Mouse (Mus musculus): ENCODE measurements around the gene Hoxd10. TPM values are rescaled to one million over a fixed set of nuclear protein-coding genes. Genes with fewer than 3 reads are reported as not detected.

Hoxd10 gene
- not detected for polyA plus RNA-seq (2017; shearing (Covaris generic))

DNA sequence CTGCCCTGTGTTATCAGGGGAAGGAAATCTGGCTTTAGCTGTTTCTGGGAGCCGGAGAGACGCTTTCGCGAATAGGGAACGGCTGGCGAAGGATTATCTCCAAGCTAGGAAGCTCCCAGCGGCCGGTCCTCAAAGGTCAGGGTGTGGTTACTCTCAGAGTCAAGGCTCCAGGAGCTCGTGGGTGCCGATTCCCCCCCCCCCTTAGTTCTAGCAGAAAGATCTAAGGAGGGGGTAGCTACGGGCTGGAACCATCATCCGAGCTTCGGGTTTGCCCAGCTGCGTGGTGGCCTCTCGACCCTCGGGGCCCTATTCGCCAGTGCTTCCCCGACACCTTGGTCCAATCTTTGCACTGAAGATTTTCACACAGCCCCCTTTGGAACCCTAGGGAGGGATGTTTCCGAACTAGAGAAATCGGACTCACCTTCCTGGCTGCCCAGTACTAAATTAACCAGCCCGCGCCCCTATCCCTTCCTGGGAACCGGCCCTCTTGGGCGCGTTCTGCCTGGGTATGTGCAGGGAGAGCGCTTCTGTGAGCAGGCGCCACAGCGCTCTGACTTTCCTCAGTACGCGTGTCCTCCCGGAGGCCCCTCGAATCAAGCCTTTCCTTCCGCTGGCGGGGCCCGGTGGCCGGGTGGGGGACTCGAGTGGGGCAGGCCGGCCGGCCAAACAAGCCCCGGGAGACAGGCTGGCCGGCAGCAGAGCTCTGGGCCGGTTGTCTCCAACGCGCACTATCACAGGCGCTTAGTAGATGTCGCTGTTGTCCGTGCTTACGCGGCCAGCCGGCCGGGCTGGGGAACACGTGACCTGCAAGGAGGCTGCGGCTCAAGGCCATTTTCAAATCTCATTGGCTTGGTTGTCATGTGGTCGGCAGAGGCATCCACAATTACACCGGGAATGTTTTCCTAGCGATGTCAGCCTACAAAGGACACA is at the start of gene Hoxd10:
Hoxd10 (plus strand) TSS at position 903 of the 930 bp plus-strand sequence.

DNA sequence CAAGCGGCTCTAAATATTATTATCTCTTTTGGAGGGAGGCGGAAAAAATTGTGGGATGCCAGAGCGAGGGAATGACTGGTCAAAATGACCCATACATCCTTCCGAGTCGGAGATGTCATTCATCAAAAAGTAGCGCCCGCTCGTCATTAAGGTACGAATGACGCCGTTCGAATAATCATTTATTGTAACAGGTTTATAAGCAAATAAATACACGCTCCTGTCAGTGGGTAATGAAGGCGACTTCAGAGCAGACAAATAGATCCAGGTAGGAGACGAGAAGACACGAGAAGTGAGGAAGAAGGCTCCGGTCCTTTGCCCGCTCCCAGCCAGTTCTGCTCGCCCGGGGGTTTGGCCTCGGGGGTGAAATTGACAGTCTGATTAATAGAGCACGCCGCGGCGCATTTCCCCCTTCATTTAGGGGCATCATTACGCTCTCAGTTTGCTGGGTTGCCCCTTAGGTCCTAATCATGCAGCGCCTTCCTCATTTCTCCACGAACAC is 32.2 kb upstream of the Hoxd10 start, which contains the start of gene Evx2:
Evx2 (minus strand) TSS at position 51 of the 499 bp plus-strand sequence.

GRCm38 (mm10) chr2:74667842-74668357 is 23.8 kb upstream of the Hoxd10 start, which contains the start of gene Hoxd13:
Gene Hoxd13, plus strand, starts transcription at chr2:74668310.

DNA sequence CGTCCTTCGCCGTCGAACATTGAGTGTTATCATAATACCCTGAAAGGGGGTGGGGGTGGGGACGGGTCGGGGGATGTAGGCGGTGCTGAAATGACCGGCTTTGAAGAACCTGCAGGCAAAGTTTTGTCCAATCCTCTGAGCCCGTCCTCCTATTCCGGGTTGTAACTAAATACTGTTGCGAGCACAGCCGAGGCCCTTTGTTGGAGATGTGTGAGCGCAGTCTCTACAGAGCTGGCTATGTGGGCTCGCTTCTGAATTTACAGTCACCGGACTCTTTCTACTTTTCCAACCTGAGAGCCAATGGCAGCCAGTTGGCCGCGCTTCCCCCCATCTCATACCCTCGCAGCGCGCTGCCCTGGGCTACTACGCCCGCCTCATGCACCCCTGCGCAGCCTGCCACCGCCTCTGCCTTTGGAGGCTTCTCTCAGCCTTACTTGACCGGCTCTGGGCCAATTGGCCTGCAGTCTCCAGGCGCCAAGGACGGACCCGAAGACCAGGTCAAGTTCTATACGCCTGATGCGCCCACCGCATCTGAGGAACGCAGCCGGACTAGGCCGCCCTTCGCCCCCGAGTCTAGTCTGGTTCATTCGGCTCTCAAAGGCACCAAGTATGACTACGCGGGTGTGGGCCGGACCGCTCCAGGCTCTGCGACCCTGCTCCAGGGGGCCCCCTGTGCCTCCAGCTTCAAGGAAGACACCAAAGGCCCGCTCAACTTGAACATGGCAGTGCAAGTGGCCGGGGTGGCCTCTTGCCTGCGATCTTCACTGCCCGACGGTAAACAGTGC is 16.7 kb upstream of the Hoxd10 start, which contains the start of gene Hoxd12:
Hoxd12 (plus strand) TSS at position 133 of the 785 bp plus-strand sequence.

GRCm38 (mm10) chr2:74678891-74679595 is 12.7 kb upstream of the Hoxd10 start, which contains the start of gene Hoxd11:
Gene Hoxd11, plus strand, starts transcription at chr2:74679557.

DNA sequence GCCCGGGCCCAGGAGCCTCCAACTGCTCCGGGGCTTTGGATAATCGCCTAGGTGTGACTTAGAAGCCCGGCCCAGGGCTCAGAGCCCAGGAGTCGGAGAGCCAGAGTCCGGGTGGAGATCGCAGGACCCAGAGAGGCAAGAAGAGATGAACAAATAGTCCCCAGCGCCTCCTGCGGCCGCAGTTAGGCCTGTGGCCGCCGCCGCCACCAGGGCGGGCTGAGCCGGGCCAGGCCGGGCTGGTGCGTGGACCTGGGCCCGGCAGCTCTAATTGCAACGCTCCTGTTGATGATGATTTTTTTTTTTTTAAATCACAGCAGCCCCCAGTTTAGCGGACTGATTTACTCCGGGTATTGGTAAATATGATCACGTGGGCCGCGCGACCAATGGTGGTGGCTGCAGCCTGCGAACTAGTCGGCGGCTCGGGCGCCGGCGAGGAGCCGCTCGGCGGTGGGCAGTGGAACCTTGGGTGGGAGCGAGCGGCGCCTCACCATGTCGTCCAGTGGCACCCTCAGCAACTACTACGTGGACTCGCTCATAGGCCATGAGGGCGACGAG is 5.9 kb downstream of the Hoxd10 start, which contains the start of gene Hoxd9:
Hoxd9 (plus strand) TSS at position 161 of the 555 bp plus-strand sequence.

DNA sequence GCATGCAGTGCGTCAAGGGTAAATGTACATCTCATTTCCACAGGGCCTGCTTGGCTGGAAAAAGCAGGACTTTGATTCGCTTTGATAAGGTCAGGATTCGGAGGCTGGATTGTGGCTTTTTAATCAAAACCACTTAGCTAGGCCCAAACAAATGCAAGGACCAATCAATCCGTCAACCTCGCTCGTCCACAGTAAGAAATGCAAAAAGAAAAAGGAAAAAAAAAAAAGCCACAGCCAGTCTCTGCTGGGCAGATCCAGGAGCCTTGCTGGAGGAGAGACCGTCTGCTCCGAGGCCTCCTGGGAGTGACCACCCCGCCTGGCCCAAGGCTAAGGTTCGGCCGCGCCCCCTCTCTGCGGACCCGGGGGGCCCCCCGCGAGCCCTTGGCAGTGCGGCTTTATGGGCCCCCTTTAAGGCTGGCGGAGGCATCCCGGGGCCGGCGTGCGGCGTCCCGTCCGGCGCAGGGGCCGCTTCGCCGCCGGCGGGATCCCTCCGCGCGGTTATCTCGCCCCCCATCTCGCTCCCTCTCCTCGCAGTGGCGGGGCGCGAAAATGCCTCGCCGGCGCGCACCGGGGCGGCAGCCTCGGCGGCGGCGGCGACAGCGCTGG is 12.8 kb downstream of the Hoxd10 start, which contains the start of gene Hoxd8:
Hoxd8 (plus strand) TSS at position 223 of the 606 bp plus-strand sequence.

GRCm38 (mm10) chr2:74711721-74712621 is 20.2 kb downstream of the Hoxd10 start, which contains the start of the genes Hoxd3 and Hoxd4:
Gene Hoxd3, plus strand, starts transcription at chr2:74711927.
Gene Hoxd4, plus strand, starts transcription at chr2:74711929.

DNA sequence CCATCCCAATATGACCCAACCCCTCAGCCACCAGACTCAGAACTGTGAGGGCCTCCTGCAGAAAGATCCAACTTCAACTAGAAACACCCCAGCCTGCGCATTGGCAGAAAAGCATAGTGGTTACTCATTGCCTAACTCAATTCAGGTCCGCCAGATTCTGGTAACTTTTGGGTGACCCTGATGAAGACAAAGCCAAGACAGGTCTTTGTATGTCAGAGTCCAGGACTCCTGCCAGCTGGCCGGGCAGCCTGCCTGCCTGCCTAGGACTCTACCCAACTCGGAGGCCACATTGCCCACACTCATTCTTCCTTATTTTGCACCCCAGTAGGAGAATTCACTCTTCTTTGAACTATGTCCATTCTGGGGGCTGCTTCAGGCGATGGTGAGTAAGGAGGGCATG is 34.8 kb downstream of the Hoxd10 start, which contains the start of gene Gm28230:
Gm28230 (plus strand) TSS at position 178 of the 400 bp plus-strand sequence.

Other genes starting within 250 kb of the Hoxd10 start
- gene Lnpk, start 112.5 kb upstream of the Hoxd10 start, polyA plus RNA-seq (2017; shearing (Covaris generic)): 10 to 100 TPM; 14.4 to 22.5 TPM
- gene Evx2, start 32.4 kb upstream of the Hoxd10 start, polyA plus RNA-seq (2017; shearing (Covaris generic)): under 1 TPM in 1 of 2 experiments, not detected in 1; 0.20 TPM
- not detected for gene Hoxd13, start 23.6 kb upstream of the Hoxd10 start, polyA plus RNA-seq (2017; shearing (Covaris generic))
- gene Hoxd12, start 16.9 kb upstream of the Hoxd10 start, polyA plus RNA-seq (2017; shearing (Covaris generic)): not detected
- gene Hoxd11, start 12.4 kb upstream of the Hoxd10 start, polyA plus RNA-seq (2017; shearing (Covaris generic)): under 1 TPM in 1 of 2 experiments, not detected in 1; 0.09 TPM
- gene Hoxd9, start 5.8 kb downstream of the Hoxd10 start, polyA plus RNA-seq (2017; shearing (Covaris generic)): not detected
- under 1 TPM in 1 of 2 experiments, not detected in 1; 0.28 TPM for gene Hoxd8, start 12.7 kb downstream of the Hoxd10 start, polyA plus RNA-seq (2017; shearing (Covaris generic))
- not detected for gene Hoxd3, start 20.0 kb downstream of the Hoxd10 start, polyA plus RNA-seq (2017; shearing (Covaris generic))
- gene Hoxd4, start 20.0 kb downstream of the Hoxd10 start, polyA plus RNA-seq (2017; shearing (Covaris generic)): not detected
- gene Gm28230, start 34.8 kb downstream of the Hoxd10 start, polyA plus RNA-seq (2017; shearing (Covaris generic)): not detected
- not detected for gene Hoxd1, start 71.1 kb downstream of the Hoxd10 start, polyA plus RNA-seq (2017; shearing (Covaris generic))
- 10 to 100 TPM; 65.0 to 74.4 TPM for gene Mtx2, start 133.9 kb downstream of the Hoxd10 start, polyA plus RNA-seq (2017; shearing (Covaris generic))